Mouse (Mus musculus) heart, postnatal 0 days (tissue): ENCODE data around the gene Anln. TPM values are rescaled to one million over a fixed set of nuclear protein-coding genes. Genes with fewer than 3 reads are reported as not detected.
A peak's percentile ranks its signal among the peaks of the same experiment; 100 is the strongest.

Experiments used
- ATAC-seq: fragments of 200-750 bp; cut with Nextera tagmentation; 2 replicates; pipeline ENCODE4 v1.8.0; 2017; ENCODE audit warnings: low read depth, moderate number of reproducible peaks, moderate library complexity; ENCODE audit not compliant: insufficient read depth
- DNase-seq: peaks from one replicate; pipeline ENCODE4 v3.0.0-alpha.2; 2016; ENCODE audit warnings: low spot score
- H3K27ac ChIP-seq: fragments of 300-500 bp; sonication (generic); 2 replicates; pipeline ENCODE4 v1.5.1; 2014; ENCODE audit warnings: low read depth, mild to moderate bottlenecking
- H3K27me3 ChIP-seq: fragments of 300-500 bp; sonication (generic); 2 replicates; pipeline ENCODE4 v1.6.1; 2014; ENCODE audit warnings: low read length, mixed read lengths; ENCODE audit not compliant: control insufficient read depth, insufficient read depth
- H3K36me3 ChIP-seq: fragments of 300-500 bp; sonication (generic); replicated peaks from 2 replicates; pipeline ENCODE4 v1.6.1; 2014; ENCODE audit warnings: low read length, mixed read lengths; ENCODE audit not compliant: control insufficient read depth, insufficient read depth
- H3K4me1 ChIP-seq: fragments of 300-500 bp; sonication (generic); 2 replicates; pipeline ENCODE4 v1.6.1; 2014; ENCODE audit warnings: antibody characterized with exemption; ENCODE audit not compliant: control insufficient read depth, insufficient read depth
- H3K4me2 ChIP-seq: fragments of 300-500 bp; sonication (generic); 2 replicates; pipeline ENCODE4 v1.6.1; 2014; ENCODE audit warnings: low read depth, mild to moderate bottlenecking, low read length, moderate library complexity
- H3K4me3 ChIP-seq: fragments of 300-500 bp; sonication (generic); 2 replicates; pipeline ENCODE4 v1.5.1; 2014; ENCODE audit warnings: low read depth, low read length
- H3K9ac ChIP-seq: fragments of 300-500 bp; sonication (generic); replicated peaks from 2 replicates; pipeline ENCODE4 v1.6.1; 2014; ENCODE audit warnings: low read depth, low read length, mixed read lengths
- H3K9me3 ChIP-seq: fragments of 300-500 bp; sonication (generic); replicated peaks from 2 replicates; pipeline ENCODE4 v1.6.1; 2016; ENCODE audit warnings: low read length; ENCODE audit not compliant: control insufficient read depth
- CTCF ChIP-seq: IDR thresholded peaks from 2 replicates; pipeline ENCODE4 v1.5.1; 2016; ENCODE audit warnings: antibody characterized with exemption, control low read depth, low read depth
- EP300 ChIP-seq: IDR thresholded peaks from 2 replicates; pipeline ENCODE4 v1.6.1; 2016; ENCODE audit warnings: antibody characterized with exemption, low read depth
- WGBS: fragments of 180-500 bp; shearing (Covaris S2); extraction: QIAGEN DNeasy Blood & Tissue Kit; methylation state at CpG from one replicate; pipeline ENCODE4 v1.1.7; 2014; 5-methylcytosine and 5-hydroxymethylcytosine counted together
- polyA plus RNA-seq: library from polyadenylated mRNA; unstranded; fragments of >200 nt; fragmentation: Nextera tagmentation; extraction: Ambion mirVana; gene quantifications from 2 replicates; pipeline ENCODE4 v1.2.1, GENCODE M21; 2015
- total RNA-seq: library from RNA; depleted of rRNA; stranded (reverse); fragments of >200 nt; gene quantifications from 2 replicates; pipeline ENCODE4 v1.2.3, GENCODE M21; 2014; ENCODE audit warnings: low replicate concordance

Anln gene
- total and polyA plus RNA-seq, 2 experiments from 2014 or later, result 12.9 to 35.0 TPM

DNA sequence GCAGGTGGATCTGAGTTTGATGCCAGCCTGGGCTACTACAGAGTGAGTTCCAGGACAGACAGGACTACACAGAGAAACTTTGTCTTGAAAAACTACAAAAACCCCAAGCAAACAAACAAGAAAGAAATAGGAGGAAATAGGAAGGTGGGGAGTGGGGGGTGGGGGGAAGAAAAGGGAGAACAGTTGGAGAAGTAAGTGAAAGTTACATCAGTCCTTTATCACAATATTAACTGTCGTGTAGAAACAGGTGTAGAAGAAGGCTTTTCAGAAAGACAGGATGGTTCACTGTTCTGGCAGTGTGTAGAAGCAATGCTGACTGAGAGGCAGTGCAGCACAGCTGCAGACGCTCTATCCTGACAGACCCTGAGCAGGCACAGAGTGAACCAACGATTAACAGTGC, 14.0 kb upstream of the Anln start:
- no peaks in the 10 kb centered on the region for H3K36me3 ChIP-seq
- no peaks in the 10 kb centered on the region for H3K9me3 ChIP-seq
- no peak overlapping the region for H3K4me3 ChIP-seq
- H3K4me2 ChIP-seq, result no peak overlapping the region
- H3K27me3 ChIP-seq, result no peaks in the 10 kb centered on the region
- TF ChIP-seq CTCF (no peak), EP300 (no peak)
- DNase-seq, result no peak
- no peak overlapping the region for H3K27ac ChIP-seq
- H3K9ac ChIP-seq, result no peak overlapping the region
- WGBS, result 56% methylated on average over 3 of the region's 3 CpGs
- no peaks in the 10 kb centered on the region for H3K4me1 ChIP-seq
- ATAC-seq, result no peak

DNA sequence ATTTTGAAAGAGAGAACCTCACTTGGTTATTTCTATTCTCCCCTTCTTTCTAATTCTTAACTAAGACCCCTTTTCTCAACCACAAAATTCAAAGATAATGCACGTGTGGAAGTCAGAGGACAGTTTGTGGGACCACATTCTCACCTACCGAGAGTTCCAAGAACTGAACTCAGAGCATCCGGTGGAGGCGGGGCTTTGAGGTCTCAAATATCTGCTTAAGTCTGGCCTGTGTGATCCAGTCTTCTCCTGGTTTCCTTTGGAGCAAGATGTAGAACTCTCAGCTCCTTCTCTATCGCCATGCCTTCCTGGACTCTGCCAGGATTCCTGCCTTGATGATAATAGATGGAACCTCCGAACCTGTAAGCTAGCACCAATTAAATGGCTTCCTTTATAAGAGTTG, 13.0 kb upstream of the Anln start:
- 74% methylated on average over 6 of the region's 6 CpGs for WGBS
- H3K4me1 ChIP-seq, result no peaks in the 10 kb centered on the region
- H3K4me3 ChIP-seq, result no peak overlapping the region
- H3K9ac ChIP-seq, result no peak overlapping the region
- H3K9me3 ChIP-seq, result no peaks in the 10 kb centered on the region
- H3K36me3 ChIP-seq, result no peaks in the 10 kb centered on the region
- no peaks in the 10 kb centered on the region for H3K27me3 ChIP-seq
- DNase-seq, result no peak
- ATAC-seq, result no peak
- H3K4me2 ChIP-seq, result no peak overlapping the region
- no peak for TF ChIP-seq EP300
- no peak for TF ChIP-seq CTCF
- H3K27ac ChIP-seq, result no peak overlapping the region

DNA sequence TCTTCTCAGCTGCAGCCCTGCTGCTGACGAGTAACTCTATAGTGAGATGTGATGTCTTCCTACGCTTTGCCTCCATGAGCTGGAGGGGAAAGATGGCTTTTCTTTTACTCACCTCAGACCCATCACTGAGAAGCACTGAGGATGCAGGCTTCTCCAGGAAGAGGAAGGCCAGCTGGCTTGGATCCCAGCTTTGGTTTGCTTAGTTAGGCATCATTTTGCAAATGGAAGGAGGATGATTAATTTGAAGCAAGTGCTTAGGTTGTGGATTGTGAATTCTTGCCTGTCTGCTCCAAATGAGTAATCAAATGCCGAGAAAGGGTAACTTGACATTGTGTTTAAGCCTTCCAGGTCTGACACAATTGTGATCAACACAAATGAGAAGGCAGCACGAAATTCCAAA, 10.0 kb upstream of the Anln start:
- no peaks in the 10 kb centered on the region for H3K36me3 ChIP-seq
- WGBS, result 73% methylated on average over 4 of the region's 4 CpGs

DNA sequence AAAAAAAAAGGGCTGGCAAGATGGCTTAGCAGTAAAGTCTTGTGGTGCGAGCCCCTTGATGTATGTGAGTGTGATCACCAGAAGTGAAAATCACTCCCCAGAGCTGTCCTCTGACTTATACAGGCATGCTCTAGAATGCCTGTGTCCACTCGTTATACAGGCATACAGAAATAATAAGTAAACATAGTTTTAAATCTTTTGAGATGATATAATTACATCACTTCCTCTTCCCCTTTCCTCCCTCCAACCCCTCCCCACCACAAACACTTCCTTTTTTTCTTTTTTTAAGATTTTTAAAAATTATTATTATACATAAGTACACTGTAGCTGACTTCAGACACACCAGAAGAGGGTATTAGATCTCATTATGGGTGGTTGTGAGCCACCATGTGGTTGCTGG, 5.7 kb upstream of the Anln start:
- no peak for DNase-seq
- Histone ChIP-seq H3K4me1 (peaks cover 2% of the 10 kb centered on the region; the same call in 1 of the 2 replicates), H3K9ac (no peak overlapping the region), H3K4me2 (no peak overlapping the region), H3K27ac (no peak overlapping the region), H3K9me3 (no peaks in the 10 kb centered on the region), H3K4me3 (no peak overlapping the region), H3K27me3 (no peaks in the 10 kb centered on the region), H3K36me3 (no peaks in the 10 kb centered on the region)
- TF ChIP-seq EP300, result no peak
- no peak for TF ChIP-seq CTCF
- WGBS, result 73% methylated on average over 2 of the region's 2 CpGs
- ATAC-seq, result no peak

More for the DNA sequence above, 10.0 kb upstream of the Anln start:
- DNase-seq (no peak), ATAC-seq (no peak)
- Histone ChIP-seq H3K4me3 (no peak overlapping the region), H3K4me2 (no peak overlapping the region), H3K27ac (no peak overlapping the region), H3K4me1 (no peaks in the 10 kb centered on the region), H3K9ac (no peak overlapping the region), H3K9me3 (no peaks in the 10 kb centered on the region), H3K27me3 (no peaks in the 10 kb centered on the region)
- TF ChIP-seq EP300, result no peak
- no peak for TF ChIP-seq CTCF

DNA sequence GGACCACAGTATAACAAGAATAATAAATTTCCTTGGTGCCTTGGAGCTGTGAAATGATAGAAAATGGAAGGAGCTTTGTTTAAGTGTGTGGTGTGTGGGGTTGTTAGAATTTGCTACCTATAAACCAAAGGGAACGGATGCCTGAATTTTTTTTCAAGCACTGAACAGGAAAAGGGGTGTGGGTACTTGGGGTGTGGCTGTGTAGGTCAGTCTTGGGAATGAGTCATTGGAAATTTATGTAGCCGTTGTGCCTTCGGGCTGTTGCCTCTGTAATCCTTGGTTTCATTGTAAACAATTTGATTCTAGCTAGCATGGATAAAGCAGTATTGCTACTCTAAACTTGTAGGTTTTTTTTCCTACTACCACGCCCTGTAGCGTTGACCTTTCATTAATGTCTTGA, 1.4 kb upstream of the Anln start:
- TF ChIP-seq CTCF, result no peak
- no peak for TF ChIP-seq EP300
- no peak overlapping the region for H3K9ac ChIP-seq
- H3K27me3 ChIP-seq, result no peaks in the 10 kb centered on the region
- DNase-seq, result no peak
- H3K4me2 ChIP-seq, result no peak overlapping the region
- no peaks in the 10 kb centered on the region for H3K36me3 ChIP-seq
- ATAC-seq, result no peak
- no peaks in the 10 kb centered on the region for H3K9me3 ChIP-seq
- no peak overlapping the region for H3K4me3 ChIP-seq
- 70% methylated on average over 5 of the region's 5 CpGs for WGBS
- H3K27ac ChIP-seq, result no peak overlapping the region
- peaks cover 14% of the 10 kb centered on the region for H3K4me1 ChIP-seq

DNA sequence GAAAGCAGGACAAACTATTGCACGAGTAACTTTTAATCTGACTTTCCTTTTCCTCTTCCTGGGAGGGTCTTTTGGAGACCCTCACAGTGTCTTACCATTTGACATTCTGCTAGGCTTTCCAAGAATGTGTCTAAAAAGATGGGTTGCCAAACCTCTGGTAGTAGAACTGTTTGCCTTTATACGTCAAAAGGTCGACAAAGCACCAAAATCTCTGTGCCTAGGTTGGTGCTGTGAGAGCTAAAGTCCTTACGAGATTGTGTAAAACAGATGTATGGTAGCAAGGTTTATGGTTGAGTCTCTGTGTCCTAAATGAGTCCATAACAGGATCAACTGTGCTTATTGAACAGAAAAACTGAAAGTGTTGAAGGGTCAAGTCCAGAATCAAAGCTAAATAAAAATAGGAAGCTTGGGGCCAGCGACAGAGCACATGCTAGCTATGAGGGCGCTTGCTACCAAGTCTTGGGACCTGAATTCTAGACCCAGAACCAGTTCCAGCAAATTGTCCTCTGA, 803 bp upstream of the Anln start:
- no peaks in the 10 kb centered on the region for H3K27me3 ChIP-seq
- no peaks in the 10 kb centered on the region for H3K36me3 ChIP-seq
- TF ChIP-seq EP300, result no peak
- TF ChIP-seq CTCF, result no peak
- WGBS, result 57% methylated on average over 6 of the region's 6 CpGs
- H3K9me3 ChIP-seq, result no peaks in the 10 kb centered on the region
- ATAC-seq (no peak), DNase-seq (no peak)
- H3K4me2 ChIP-seq, result peak overlapping the region; percentile 85
- peaks cover 14% of the 10 kb centered on the region for H3K4me1 ChIP-seq
- H3K27ac ChIP-seq, result peak overlapping the region; percentile 95
- H3K4me3 ChIP-seq, result peak overlapping the region; percentile 84
- peak overlapping the region; percentile 87 for H3K9ac ChIP-seq
